Mouse (Mus musculus): Measurements from ENCODE around the gene Sub1. TPM values are rescaled to one million over a fixed set of nuclear protein-coding genes. Genes with fewer than 3 reads are reported as not detected.

Sub1 gene
- polyA plus RNA-seq, 1 experiment from 2014 or later = 671 TPM

DNA sequence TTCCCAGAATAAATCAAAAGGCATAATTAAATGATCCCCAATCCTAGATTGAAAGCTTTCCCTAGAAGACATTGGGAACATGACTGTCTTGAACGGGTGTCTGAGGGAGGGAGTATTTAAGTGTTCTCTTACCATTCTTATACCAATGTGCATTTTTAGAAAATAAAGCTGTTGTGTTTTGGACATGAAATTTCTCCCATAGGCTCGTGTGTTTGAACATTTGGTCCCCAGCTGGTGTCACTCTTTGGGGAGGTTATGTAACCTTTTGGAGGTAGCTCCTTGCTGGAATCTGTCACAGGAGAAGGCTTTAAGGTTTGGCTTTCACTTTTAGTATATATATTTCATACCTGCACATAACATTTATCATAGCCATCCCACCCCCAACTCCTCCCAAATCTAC, 18.6 kb downstream of the Sub1 start:
- Histone ChIP-seq H3K9ac (no peak overlapping the region), H3K9me3 (ENCODE audit: low read depth, low read length) (no peaks in the 10 kb centered on the region), H3K4me3 (ENCODE audit: low read depth, low read length) (no peak overlapping the region), H3K4me2 (no peak overlapping the region), H3K27me3 (ENCODE audit: insufficient read depth, low read length) (no peaks in the 10 kb centered on the region), H3K27ac (ENCODE audit: low read depth) (no peak overlapping the region), H3K4me1 (ENCODE audit: insufficient read depth) (no peaks in the 10 kb centered on the region), H3K36me3 (ENCODE audit: insufficient read depth) (peaks cover 42% of the 10 kb centered on the region)
- DNase-seq (no peak), ATAC-seq (ENCODE audit: insufficient read depth) (no peak)
- 69% methylated on average over 2 of the region's 2 CpGs for WGBS
- no peak for TF ChIP-seq CTCF (IDR thresholded peaks at IDR 0.05; ENCODE audit: low read depth)

DNA sequence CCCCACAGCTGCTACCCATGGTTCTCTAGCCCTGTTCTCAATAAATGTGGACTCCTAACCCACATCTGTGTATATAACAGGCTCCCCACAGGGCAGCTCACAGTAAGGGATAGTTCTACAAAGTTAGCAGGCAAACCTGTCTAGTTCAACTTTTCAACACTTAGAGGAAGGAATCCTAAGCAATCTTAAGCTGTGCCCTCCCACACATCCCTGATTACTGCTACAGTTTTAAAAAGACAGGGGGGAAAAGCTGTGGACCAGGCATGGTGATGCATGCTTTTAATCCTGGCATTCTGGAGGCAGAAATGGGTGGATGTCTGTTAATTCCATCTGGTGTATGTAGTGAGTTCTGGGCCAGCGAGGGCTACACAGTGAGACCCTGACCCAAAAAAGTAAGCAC, 19.7 kb downstream of the Sub1 start:
- 87% methylated on average over 1 of the region's 1 CpGs for WGBS
- H3K27ac ChIP-seq (ENCODE audit: low read depth) = no peak overlapping the region
- H3K4me3 ChIP-seq (ENCODE audit: low read depth, low read length) = no peak overlapping the region
- H3K9me3 ChIP-seq (ENCODE audit: low read depth, low read length) = no peaks in the 10 kb centered on the region
- DNase-seq = no peak
- H3K27me3 ChIP-seq (ENCODE audit: insufficient read depth, low read length) = no peaks in the 10 kb centered on the region
- no peak for TF ChIP-seq CTCF (IDR thresholded peaks at IDR 0.05; ENCODE audit: low read depth)
- H3K9ac ChIP-seq = no peak overlapping the region
- H3K4me1 ChIP-seq (ENCODE audit: insufficient read depth) = no peaks in the 10 kb centered on the region
- H3K4me2 ChIP-seq = no peak overlapping the region
- peaks cover 32% of the 10 kb centered on the region for H3K36me3 ChIP-seq (ENCODE audit: insufficient read depth)
- no peak for ATAC-seq (ENCODE audit: insufficient read depth)

DNA sequence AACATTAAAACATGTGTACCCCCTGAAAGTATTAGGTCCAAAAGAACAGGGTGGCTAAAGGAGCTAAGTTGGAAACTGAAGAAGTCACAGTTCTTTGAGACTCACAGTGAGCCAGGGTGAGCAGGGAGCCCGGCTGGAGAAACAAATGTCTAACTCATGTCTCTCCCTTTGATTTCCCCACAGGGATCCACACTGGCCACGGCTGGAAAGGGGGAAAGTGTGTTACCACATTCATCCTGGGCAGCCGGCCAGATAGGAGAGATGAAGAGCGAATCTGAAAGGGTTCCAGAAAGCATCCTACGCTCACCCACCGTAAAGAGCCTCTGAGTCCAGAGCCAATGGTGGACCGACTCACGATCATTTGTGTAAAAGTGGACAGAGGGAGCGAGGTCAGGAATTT, 20.9 kb downstream of the Sub1 start:
- ATAC-seq (ENCODE audit: insufficient read depth) = no peak
- 63% methylated on average over 9 of the region's 9 CpGs for WGBS

DNA sequence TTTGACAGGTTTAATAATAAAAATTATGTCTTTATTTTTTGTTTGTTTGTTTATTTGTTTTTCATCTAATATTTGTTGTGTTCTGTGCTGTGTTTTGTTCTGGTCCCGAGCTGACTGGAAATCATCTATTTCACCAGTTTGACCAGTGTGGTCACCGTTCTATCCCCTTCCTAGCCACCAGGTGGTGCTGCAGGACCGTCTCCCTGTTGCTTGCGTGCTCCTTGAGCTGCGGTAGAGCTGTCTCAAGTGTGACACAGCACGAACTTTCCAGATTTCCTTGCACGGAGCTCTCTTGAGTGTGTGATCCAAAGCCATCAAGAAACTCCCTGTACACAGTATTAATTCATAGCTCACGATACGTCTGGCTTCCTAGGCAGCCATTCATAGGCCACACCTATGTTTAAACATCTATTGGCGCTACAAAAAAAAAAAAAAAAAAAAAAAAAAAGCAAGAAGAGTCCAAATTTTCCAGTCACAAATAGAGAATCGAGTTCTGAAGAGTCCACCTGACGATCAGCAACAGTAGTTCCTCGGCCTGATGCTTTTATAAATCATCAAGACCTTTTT, 24.8 kb downstream of the Sub1 start:
- DNase-seq (peak; percentile 92), ATAC-seq (ENCODE audit: insufficient read depth) (peak; percentile 88)
- TF ChIP-seq CTCF (IDR thresholded peaks at IDR 0.05; ENCODE audit: low read depth) = peak; percentile 98
- WGBS = 18% methylated on average over 13 of the region's 13 CpGs
- no peaks in the 10 kb centered on the region for H3K4me1 ChIP-seq (ENCODE audit: insufficient read depth)
- H3K27ac ChIP-seq (ENCODE audit: low read depth) = no peak overlapping the region
- no peak overlapping the region for H3K9ac ChIP-seq
- no peaks in the 10 kb centered on the region for H3K36me3 ChIP-seq (ENCODE audit: insufficient read depth)
- H3K9me3 ChIP-seq (ENCODE audit: low read depth, low read length) = no peaks in the 10 kb centered on the region
- H3K4me3 ChIP-seq (ENCODE audit: low read depth, low read length) = no peak overlapping the region
- H3K27me3 ChIP-seq (ENCODE audit: insufficient read depth, low read length) = no peaks in the 10 kb centered on the region
- H3K4me2 ChIP-seq = peak overlapping the region; percentile 25; the same call in 1 of the 2 replicates

More for the DNA sequence above, 20.9 kb downstream of the Sub1 start:
- H3K4me3 ChIP-seq (ENCODE audit: low read depth, low read length) = no peak overlapping the region
- H3K4me2 ChIP-seq = no peak overlapping the region
- peaks cover 19% of the 10 kb centered on the region for H3K36me3 ChIP-seq (ENCODE audit: insufficient read depth)
- no peak overlapping the region for H3K9ac ChIP-seq
- H3K27ac ChIP-seq (ENCODE audit: low read depth) = no peak overlapping the region
- no peaks in the 10 kb centered on the region for H3K27me3 ChIP-seq (ENCODE audit: insufficient read depth, low read length)
- H3K9me3 ChIP-seq (ENCODE audit: low read depth, low read length) = no peaks in the 10 kb centered on the region
- no peak for TF ChIP-seq CTCF (IDR thresholded peaks at IDR 0.05; ENCODE audit: low read depth)
- no peaks in the 10 kb centered on the region for H3K4me1 ChIP-seq (ENCODE audit: insufficient read depth)
- peak; percentile 73 for DNase-seq

DNA sequence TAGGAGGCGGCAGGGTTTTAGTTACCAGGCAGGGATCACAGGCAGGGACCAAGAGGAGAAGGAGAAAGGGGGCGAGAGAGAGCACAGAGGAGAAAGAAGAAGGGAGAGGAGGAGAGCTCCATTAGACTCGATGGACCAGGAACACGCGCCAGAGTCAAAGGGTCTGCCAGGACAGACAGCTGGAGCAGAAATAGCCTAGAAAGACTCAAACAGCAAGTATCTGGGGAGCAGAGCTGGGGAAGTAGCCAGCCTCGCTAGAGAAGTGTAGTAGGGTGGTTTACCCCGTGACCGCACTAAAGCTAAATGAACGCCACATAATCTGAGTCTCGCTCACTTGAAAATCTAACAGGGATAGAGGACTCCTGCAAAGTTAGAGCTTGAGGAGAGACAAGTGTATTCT, 26.2 kb downstream of the Sub1 start:
- H3K9ac ChIP-seq = no peak overlapping the region
- H3K4me1 ChIP-seq (ENCODE audit: insufficient read depth) = no peaks in the 10 kb centered on the region
- DNase-seq = no peak
- no peaks in the 10 kb centered on the region for H3K36me3 ChIP-seq (ENCODE audit: insufficient read depth)
- H3K9me3 ChIP-seq (ENCODE audit: low read depth, low read length) = no peaks in the 10 kb centered on the region
- H3K27me3 ChIP-seq (ENCODE audit: insufficient read depth, low read length) = no peaks in the 10 kb centered on the region
- H3K27ac ChIP-seq (ENCODE audit: low read depth) = no peak overlapping the region
- TF ChIP-seq CTCF (IDR thresholded peaks at IDR 0.05; ENCODE audit: low read depth) = no peak
- no peak for ATAC-seq (ENCODE audit: insufficient read depth)
- 68% methylated on average over 10 of the region's 10 CpGs for WGBS
- H3K4me3 ChIP-seq (ENCODE audit: low read depth, low read length) = no peak overlapping the region
- H3K4me2 ChIP-seq = no peak overlapping the region

DNA sequence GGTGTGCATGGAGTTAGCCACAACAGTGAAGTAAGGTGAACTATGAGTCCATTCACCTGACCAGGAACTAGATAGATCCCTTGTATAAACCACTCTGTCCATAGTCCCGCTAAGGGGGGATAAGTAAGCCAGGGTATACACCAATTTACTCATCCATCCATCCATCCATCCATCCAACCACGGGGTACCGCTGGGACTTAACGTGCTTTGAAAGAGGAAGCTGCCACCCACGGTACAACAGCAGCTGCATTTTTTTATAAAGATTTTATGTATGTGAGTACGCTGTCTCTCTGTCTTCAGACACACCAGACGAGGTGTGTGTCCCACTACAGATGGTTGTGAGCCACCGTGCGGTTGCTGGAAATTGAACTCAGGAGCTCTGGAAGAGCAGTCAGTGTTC, 27.9 kb downstream of the Sub1 start:
- Histone ChIP-seq H3K4me3 (ENCODE audit: low read depth, low read length) (no peak overlapping the region), H3K9me3 (ENCODE audit: low read depth, low read length) (no peaks in the 10 kb centered on the region), H3K4me2 (no peak overlapping the region), H3K27me3 (ENCODE audit: insufficient read depth, low read length) (no peaks in the 10 kb centered on the region), H3K9ac (no peak overlapping the region), H3K27ac (ENCODE audit: low read depth) (no peak overlapping the region), H3K36me3 (ENCODE audit: insufficient read depth) (no peaks in the 10 kb centered on the region), H3K4me1 (ENCODE audit: insufficient read depth) (no peaks in the 10 kb centered on the region)
- 83% methylated on average over 9 of the region's 9 CpGs for WGBS
- DNase-seq (no peak), ATAC-seq (ENCODE audit: insufficient read depth) (no peak)
- no peak for TF ChIP-seq CTCF (IDR thresholded peaks at IDR 0.05; ENCODE audit: low read depth)

DNA sequence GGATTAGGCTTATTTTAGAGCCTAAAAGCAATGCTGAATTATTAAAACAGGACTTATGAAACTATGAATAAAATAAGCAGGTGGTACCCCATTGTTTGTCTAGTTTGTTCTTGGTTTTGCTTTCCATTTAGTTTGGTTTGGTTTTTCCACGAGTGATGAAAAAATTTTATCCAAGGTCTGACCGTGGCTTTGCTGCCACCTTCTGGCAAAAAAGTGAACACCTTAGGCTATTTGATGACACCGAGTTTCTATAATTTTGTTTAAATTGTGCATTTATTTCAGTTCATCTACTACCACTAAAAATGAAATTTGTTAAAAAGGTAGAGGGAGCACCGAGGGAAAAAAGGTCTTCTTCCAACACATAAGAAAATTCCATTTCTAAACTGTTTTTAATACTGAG, 30.4 kb downstream of the Sub1 start:
- 6% methylated on average over 4 of the region's 4 CpGs for WGBS
- Histone ChIP-seq H3K9ac (no peak overlapping the region), H3K36me3 (ENCODE audit: insufficient read depth) (no peaks in the 10 kb centered on the region), H3K4me1 (ENCODE audit: insufficient read depth) (no peaks in the 10 kb centered on the region), H3K27me3 (ENCODE audit: insufficient read depth, low read length) (no peaks in the 10 kb centered on the region), H3K9me3 (ENCODE audit: low read depth, low read length) (no peaks in the 10 kb centered on the region), H3K4me3 (ENCODE audit: low read depth, low read length) (no peak overlapping the region), H3K4me2 (no peak overlapping the region), H3K27ac (ENCODE audit: low read depth) (no peak overlapping the region)
- ATAC-seq (ENCODE audit: insufficient read depth) = no peak
- peak; percentile 87 for DNase-seq
- TF ChIP-seq CTCF (IDR thresholded peaks at IDR 0.05; ENCODE audit: low read depth) = peak; percentile 81
